Comparison of ENCODE assay signal across 13 mouse cellular contexts in genomic region chr5:4816981-4817380, GRCm38 (mm10).
"Had no signal": no experiment of that assay in that cellular context is flagged by ENCODE, and none has a peak within 500 bp of the region (broad histone marks: within the 10 kb centered on the region; RNA-seq: fewer than 3 reads in every experiment).

No protein-coding gene starts in this region.

- H3K9ac ChIP-seq: limb, embryonic 15.5 days; liver, embryonic 12.5 days; lung, embryonic 14.5 days; neural tube, embryonic 13.5 days had no signal

- H3K4me1 ChIP-seq: liver, embryonic 12.5 days had no signal

- H3K4me2 ChIP-seq: limb, embryonic 15.5 days; liver, embryonic 12.5 days; lung, embryonic 14.5 days; neural tube, embryonic 13.5 days had no signal

- ATAC-seq: liver, embryonic 12.5 days had no signal

- H3K27me3 ChIP-seq: limb, embryonic 15.5 days; liver, embryonic 12.5 days had no signal

- H3K4me3 ChIP-seq: limb, embryonic 15.5 days; liver, embryonic 12.5 days; midbrain, embryonic 10.5 days; neural tube, embryonic 13.5 days had no signal

- H3K36me3 ChIP-seq: limb, embryonic 15.5 days; liver, embryonic 12.5 days; midbrain, embryonic 10.5 days; neural tube, embryonic 13.5 days had no signal

- DNase-seq: kidney, postnatal 36 days; lung, embryonic 14.5 days; lung, postnatal 10 days; lung, postnatal 4 days; midbrain, embryonic 14.5 days; retina, postnatal 1 day; right cerebral cortex, postnatal 14 days; thymus, postnatal 36 days had no signal

- H3K27ac ChIP-seq: kidney, postnatal 0 days; limb, embryonic 15.5 days; liver, embryonic 12.5 days; midbrain, embryonic 10.5 days; neural tube, embryonic 13.5 days had no signal

- H3K9me3 ChIP-seq: limb, embryonic 15.5 days; liver, embryonic 12.5 days; midbrain, embryonic 10.5 days; neural tube, embryonic 13.5 days had no signal
